Mouse (Mus musculus) olfactory bulb, adult 2 months (tissue): Measurements from ENCODE around the gene Bfar. TPM values are rescaled to one million over a fixed set of nuclear protein-coding genes. Genes with fewer than 3 reads are reported as not detected.

Experiments
- H3K27ac ChIP-seq: fragments of 200-500 bp; 2 replicates; pipeline ENCODE4 v1.5.1; 2012; ENCODE audit warnings: low read depth, low read length; ENCODE audit not compliant: insufficient read depth
- H3K4me1 ChIP-seq: fragments of 200-500 bp; 2 replicates; pipeline ENCODE4 v1.6.1; 2012; ENCODE audit warnings: low read length; ENCODE audit not compliant: control insufficient read depth, insufficient read depth
- H3K4me3 ChIP-seq: fragments of 200-500 bp; 2 replicates; pipeline ENCODE4 v1.5.1; 2012; ENCODE audit warnings: mild to moderate bottlenecking, low read depth, low read length, moderate library complexity; ENCODE audit not compliant: insufficient read depth
- CTCF ChIP-seq: fragments of 200-500 bp; IDR thresholded peaks from 2 replicates; pipeline ENCODE4 v1.5.1; 2012; ENCODE audit warnings: low read depth, mild to moderate bottlenecking, low read length, moderate library complexity; ENCODE audit not compliant: insufficient read depth
- POLR2A ChIP-seq: fragments of 200-500 bp; IDR thresholded peaks from 2 replicates; pipeline ENCODE4 v1.6.1; 2012; ENCODE audit warnings: mild to moderate bottlenecking, low read depth, low read length, moderate library complexity; ENCODE audit not compliant: insufficient read depth
- WGBS: fragments of 180-500 bp; shearing (Covaris S2); methylation state at CpG from one replicate; pipeline ENCODE4 v1.1.7; 2018; 5-methylcytosine and 5-hydroxymethylcytosine counted together
- polyA plus RNA-seq: library from polyadenylated mRNA; stranded (reverse); fragments of >200 nt; gene quantifications from 2 replicates; pipeline ENCODE4 v1.2.4, GENCODE M21; 2012; ENCODE audit warnings: low replicate concordance; ENCODE audit not compliant: missing spikeins, insufficient read depth, insufficient read length

Bfar gene
- polyA plus RNA-seq, 1 experiment = not detected

- Histone ChIP-seq H3K27ac (no peak overlapping the region), H3K4me3 (no peak overlapping the region), H3K4me1 (no peaks in the 10 kb centered on the region)
- TF ChIP-seq CTCF = no peak
- 95% methylated on average over 10 of the region's 10 CpGs for WGBS
Measured at GRCm38 (mm10) chr16:13704676-13705075, 33.0 kb downstream of the Bfar start.

- Histone ChIP-seq H3K27ac (no peak overlapping the region), H3K4me3 (no peak overlapping the region), H3K4me1 (no peaks in the 10 kb centered on the region)
- TF ChIP-seq CTCF = no peak
- TF ChIP-seq POLR2A = no peak
- WGBS = 93% methylated on average over 3 of the region's 3 CpGs
Measured at GRCm38 (mm10) chr16:13714910-13715309, 43.3 kb downstream of the Bfar start.

GRCm38 (mm10) chr16:13716821-13717553 is 45.3 kb downstream of the Bfar start:
- Histone ChIP-seq H3K4me3 (no peak overlapping the region), H3K4me1 (no peaks in the 10 kb centered on the region), H3K27ac (no peak overlapping the region)
- 87% methylated on average over 2 of the region's 2 CpGs for WGBS
- TF ChIP-seq POLR2A (no peak), CTCF (no peak)

- H3K27ac ChIP-seq = no peak overlapping the region
- H3K4me1 ChIP-seq = no peaks in the 10 kb centered on the region
- 45% methylated on average over 10 of the region's 10 CpGs for WGBS
- TF ChIP-seq POLR2A (no peak), CTCF (no peak)
- no peak overlapping the region for H3K4me3 ChIP-seq
Measured at GRCm38 (mm10) chr16:13722937-13723336, 51.3 kb downstream of the Bfar start.

GRCm38 (mm10) chr16:13727811-13728335 is 56.2 kb downstream of the Bfar start:
- WGBS = 93% methylated on average over 5 of the region's 5 CpGs
- TF ChIP-seq CTCF = no peak
- TF ChIP-seq POLR2A = no peak
- H3K4me1 ChIP-seq = peaks cover 6% of the 10 kb centered on the region
- H3K4me3 ChIP-seq = no peak overlapping the region
- no peak overlapping the region for H3K27ac ChIP-seq

GRCm38 (mm10) chr16:13729428-13729827 is 57.8 kb downstream of the Bfar start:
- no peak for TF ChIP-seq CTCF
- TF ChIP-seq POLR2A = no peak
- no peak overlapping the region for H3K4me3 ChIP-seq
- H3K27ac ChIP-seq = no peak overlapping the region
- peaks cover 6% of the 10 kb centered on the region for H3K4me1 ChIP-seq
- WGBS = 93% methylated on average over 4 of the region's 4 CpGs

- no peak for TF ChIP-seq CTCF
- TF ChIP-seq POLR2A = no peak
- 17% methylated on average over 26 of the region's 26 CpGs for WGBS
- Histone ChIP-seq H3K4me3 (no peak within 1 kb of the TSS), H3K4me1 (peaks cover 6% of the 10 kb centered on the region), H3K27ac (no peak within 1 kb of the TSS)
Measured at GRCm38 (mm10) chr16:13730285-13731255, 58.9 kb downstream of the Bfar start, which contains the start of gene Pla2g10. Gene Pla2g10, minus strand, starts transcription at chr16:13730983.

- Histone ChIP-seq H3K27ac (no peak overlapping the region), H3K4me3 (no peak overlapping the region), H3K4me1 (peaks cover 6% of the 10 kb centered on the region)
- TF ChIP-seq POLR2A = no peak
- TF ChIP-seq CTCF = no peak
- 82% methylated on average over 3 of the region's 3 CpGs for WGBS
Measured at GRCm38 (mm10) chr16:13732786-13733185, 61.1 kb downstream of the Bfar start.
